Mouse (Mus musculus) cerebellum, adult 9-11 months (tissue): ENCODE results near the gene Bola2.
"Not testable (repeated sequence)": the region's sequence is repeated elsewhere in the genome, so short reads cannot be mapped to it uniquely, and the experiment has no call there.

Experiments used
- DNase-seq: peaks from one replicate; pipeline ENCODE4 v3.0.0; 2022

The Bola2 gene

DNA sequence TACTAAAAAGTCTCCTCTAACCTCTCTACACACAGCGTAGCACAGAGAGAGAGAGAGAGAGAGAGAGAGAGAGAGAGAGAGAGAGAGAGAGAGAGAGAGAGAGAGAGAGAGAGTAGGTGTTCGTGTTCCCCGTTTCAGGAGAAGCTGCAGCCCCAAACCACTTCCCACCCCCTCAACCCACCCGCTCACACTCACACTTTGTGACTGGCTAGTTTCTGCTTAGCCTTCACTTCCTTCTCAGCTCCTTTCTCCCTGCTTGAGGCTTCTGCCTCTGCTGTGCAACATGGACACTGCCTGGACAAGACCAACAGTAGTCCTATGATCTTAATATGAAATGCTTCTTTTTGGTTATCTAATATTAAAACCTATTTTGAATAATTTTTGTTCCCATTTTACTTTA is 15.1 kb downstream of the Bola2 start:
- DNase-seq, result no peak

GRCm38 (mm10) chr7:126711910-126712309 is 16.7 kb downstream of the Bola2 start:
- no peak for DNase-seq

DNA sequence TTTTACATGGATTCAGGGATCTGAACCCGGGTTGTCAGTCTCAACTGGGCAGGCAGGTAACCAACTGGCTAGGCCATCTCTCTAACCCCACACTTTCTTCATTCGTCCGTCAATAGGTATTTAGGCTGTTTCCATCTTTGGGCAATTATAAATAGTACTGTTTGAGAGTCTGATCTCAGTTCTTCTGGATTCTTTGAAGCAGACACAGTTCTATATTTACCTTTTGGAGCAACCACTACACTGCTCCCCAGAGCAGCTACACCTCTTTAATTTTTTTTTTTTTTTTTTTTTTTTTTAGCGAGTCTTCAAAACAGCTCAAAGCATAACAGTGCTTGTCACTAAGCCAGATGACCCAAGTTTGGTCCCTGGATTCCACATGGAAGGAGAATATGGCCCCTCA is 20.5 kb downstream of the Bola2 start:
- DNase-seq, result no peak

DNA sequence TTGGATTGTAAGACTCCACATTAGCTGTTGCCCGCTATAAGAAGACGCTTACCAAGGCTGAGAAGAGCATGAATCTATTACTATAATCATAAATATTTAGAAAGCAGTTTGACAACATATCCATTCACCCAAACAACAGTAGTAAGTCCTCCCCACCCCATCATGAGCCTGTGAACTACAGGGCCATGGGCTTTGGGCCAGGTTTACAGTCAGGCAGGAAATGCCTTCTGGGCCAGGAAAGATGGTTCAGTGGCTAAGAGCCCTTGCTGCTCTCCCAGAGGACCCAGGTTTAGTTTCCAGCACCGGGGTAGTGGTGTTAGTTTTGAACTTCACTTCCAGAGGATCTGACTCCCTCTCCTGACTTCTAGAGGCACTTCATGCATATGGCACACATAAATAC is 22.4 kb downstream of the Bola2 start:
- no peak for DNase-seq

DNA sequence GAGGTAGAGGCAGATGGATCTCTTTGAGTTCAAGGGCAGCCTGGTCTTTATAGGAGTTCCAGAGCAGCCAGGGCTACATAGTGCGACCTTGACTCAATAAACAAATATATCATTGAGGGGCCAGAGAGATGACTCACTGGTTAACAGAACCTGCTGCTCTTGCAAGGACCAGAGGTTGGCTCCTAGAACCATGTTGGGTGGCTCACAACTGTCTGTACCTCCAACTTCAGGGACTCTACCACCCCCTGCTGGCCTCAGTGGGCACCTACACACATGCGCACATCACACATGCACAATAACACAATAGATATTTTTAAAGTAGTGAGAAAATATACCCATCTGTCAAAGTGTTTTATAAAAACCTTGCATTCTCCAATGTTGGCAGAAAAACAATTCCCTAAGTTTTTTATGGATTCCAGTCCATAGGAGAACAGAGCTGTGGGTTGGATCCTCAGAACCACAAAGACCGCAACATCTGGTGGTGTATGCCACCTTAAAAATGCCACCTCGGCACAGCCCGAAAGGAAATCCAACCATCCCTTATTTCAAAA is 23.7 kb downstream of the Bola2 start:
- no peak for DNase-seq

GRCm38 (mm10) chr7:126721635-126722034 is 26.4 kb downstream of the Bola2 start:
- no peak for DNase-seq

- DNase-seq, result no peak
Measured at GRCm38 (mm10) chr7:126725077-126725476, 29.9 kb downstream of the Bola2 start.

GRCm38 (mm10) chr7:126725667-126726066 is 30.5 kb downstream of the Bola2 start:
- DNase-seq, result no peak

- not testable (repeated sequence) for DNase-seq
Measured at GRCm38 (mm10) chr7:126730256-126730789, 35.1 kb downstream of the Bola2 start.

DNA sequence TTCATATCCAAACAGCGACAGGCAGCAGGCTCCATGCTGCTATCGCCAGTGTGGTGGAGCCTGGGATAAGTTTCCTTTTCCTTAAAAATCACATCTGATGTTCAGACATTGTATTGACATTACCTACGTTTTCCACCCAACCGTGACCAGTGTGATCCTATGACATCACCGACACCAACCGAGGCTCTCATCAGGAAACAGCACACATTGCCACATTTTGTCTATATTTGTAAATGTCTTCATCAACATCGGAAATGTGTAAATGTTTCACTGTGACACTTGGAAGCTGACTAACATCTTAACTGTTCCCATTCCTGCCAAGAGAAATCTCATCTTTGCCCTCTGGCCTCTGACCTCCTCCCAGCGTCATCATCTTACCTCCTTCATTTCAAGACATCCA is 40.9 kb downstream of the Bola2 start:
- no peak for DNase-seq

DNA sequence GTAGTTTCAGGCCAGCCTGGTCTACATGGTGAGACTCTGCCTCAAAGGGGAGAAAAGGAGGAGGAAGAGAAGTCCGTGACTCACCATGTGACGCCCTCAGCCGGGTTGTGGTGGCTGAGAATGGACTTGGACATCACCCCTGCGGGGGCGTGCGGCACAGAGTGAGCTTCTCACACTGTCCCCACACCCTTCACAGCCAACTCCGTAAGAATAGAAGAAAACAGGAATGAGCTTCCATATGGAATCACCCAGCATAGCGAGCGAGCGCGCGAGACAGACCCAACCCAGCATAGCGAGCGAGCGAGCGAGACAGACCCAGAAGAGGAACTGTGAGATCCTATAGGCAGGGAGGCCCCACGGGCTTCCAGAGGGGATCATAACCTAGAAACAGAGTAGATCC is 44.4 kb downstream of the Bola2 start:
- DNase-seq, result no peak

DNA sequence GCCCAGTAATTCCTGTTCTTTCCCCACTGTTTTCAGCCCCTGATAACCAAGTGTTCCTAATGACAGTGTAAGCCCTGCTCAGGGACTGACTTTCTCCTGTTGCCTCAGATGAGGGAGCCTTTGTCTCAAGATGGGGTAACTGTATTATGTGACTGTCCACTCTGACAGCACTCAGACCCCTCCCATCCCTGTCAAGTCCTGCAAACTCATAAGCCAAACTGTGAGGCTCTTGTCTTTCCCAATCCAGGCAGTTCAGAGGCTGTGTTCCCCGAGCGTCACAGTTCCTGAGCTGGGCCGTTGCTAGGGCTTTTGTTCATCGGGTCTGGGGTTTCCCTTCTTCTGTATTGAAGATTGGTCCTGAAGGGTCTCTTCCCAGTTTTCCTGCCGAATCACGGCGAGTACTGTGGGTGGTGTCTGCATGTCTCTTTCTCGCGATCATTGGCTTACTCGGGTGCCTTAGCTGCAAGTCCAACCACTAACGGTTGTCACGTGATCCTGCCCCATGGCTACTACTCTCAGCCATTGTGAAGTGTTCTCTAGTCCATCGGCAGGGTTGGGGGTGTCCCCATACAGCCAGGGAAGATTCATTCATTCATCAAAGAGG is 45.0 kb downstream of the Bola2 start:
- DNase-seq, result no peak

GRCm38 (mm10) chr7:126740977-126741376 is 45.8 kb downstream of the Bola2 start:
- no peak for DNase-seq

DNA sequence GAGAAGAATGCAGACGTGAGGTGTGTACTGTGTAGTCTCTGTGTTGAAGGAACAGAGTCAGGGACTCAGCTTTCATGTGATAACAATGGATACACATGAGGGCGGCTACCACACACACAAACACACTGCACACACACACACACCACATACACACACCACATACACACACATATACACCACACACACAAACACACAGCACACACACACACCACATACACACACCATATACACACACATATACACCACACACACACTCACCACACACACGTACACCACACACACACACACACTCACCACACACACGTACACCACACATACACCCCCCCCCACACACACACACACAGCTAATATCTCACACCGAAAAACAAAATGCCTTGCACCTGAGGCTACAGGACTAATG is 46.3 kb downstream of the Bola2 start:
- no peak for DNase-seq

DNA sequence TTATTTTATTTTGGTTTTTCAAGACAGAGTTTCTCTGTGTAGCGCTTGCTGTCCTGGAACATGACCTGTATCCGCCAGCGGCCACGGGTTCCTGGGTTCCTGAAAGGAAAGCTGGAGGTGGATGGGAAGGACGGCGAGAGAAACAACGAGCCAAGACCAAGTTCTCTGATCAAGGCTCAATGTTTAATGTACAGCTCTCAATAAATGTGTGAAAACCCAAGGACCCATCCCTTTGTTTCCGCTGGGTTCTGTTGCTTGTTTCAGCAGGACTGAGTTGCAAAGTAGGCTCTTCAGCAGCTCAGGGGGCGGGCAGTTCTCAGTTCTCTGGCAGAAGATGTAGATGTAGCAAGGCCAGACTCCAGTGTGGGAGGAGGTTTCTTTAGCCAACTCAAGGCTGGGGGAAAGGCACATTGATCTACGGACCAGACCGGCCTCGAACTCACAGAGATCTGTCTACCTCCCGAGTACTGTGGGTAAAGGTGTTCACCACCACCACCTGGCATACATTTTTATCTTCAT is 46.8 kb downstream of the Bola2 start:
- no peak for DNase-seq

- DNase-seq, result no peak
Measured at GRCm38 (mm10) chr7:126746066-126746465, 50.9 kb downstream of the Bola2 start.

- no peak for DNase-seq
Measured at GRCm38 (mm10) chr7:126746798-126747197, 51.6 kb downstream of the Bola2 start.

DNA sequence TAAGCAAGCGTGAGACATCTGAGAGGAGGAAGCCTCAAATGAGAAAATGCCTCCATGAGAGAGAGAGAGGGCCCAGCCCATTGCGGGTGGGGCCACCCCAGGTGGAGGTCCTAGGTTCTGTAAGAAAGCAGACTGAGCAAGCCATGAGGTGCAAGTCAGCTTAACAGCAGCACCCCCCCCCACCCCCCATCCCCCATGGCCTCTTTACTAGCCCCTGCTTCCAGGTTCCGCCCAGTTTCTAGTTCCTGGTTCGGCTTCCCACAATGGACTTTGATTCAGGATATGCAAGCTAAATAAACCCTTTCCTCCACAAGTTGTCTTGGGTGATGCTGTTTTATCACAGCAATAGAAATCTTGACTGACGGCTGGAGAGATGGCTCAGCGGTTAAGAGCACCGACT is 53.6 kb downstream of the Bola2 start:
- DNase-seq, result no peak
